Mouse (Mus musculus) erythroblast, embryonic 14.5 days (primary cell): ENCODE measurements around the gene Gnpat. TPM values are rescaled to one million over a fixed set of nuclear protein-coding genes. Genes with fewer than 3 reads are reported as not detected.

Source experiments
- H3K27me3 ChIP-seq: 2 replicates; pipeline ENCODE4 v1.6.1; 2012; ENCODE audit warnings: inconsistent platforms; ENCODE audit not compliant: control insufficient read depth
- H3K36me3 ChIP-seq: 2 replicates; pipeline ENCODE4 v1.6.1; 2012; ENCODE audit warnings: mild to moderate bottlenecking, inconsistent platforms; ENCODE audit not compliant: control insufficient read depth
- H3K4me1 ChIP-seq: 2 replicates; pipeline ENCODE4 v1.6.1; 2012; ENCODE audit warnings: inconsistent platforms; ENCODE audit not compliant: control insufficient read depth
- H3K4me3 ChIP-seq: replicated peaks from 2 replicates; pipeline ENCODE3; 2012; ENCODE audit warnings: moderate library complexity, mild to moderate bottlenecking, inconsistent platforms
- H3K9me3 ChIP-seq: 2 replicates; pipeline ENCODE4 v1.6.1; 2012; ENCODE audit warnings: low read length, inconsistent platforms, mixed read lengths; ENCODE audit not compliant: control insufficient read depth
- GATA1 ChIP-seq: IDR thresholded peaks from 2 replicates; pipeline ENCODE4 v1.6.1; 2012; ENCODE audit warnings: low read length, inconsistent platforms, mixed read lengths
- TAL1 ChIP-seq: IDR thresholded peaks from 3 replicates; pipeline ENCODE4 v1.6.1; 2012; ENCODE audit warnings: low read length, inconsistent platforms, mixed read lengths
- polyA plus RNA-seq: library from polyadenylated mRNA; stranded (reverse); fragments of >175 nt; gene quantifications from 2 replicates; pipeline ENCODE4 v1.2.3, GENCODE M21; 2012

The Gnpat gene
- polyA plus RNA-seq, 1 experiment, result 6.1 TPM

DNA sequence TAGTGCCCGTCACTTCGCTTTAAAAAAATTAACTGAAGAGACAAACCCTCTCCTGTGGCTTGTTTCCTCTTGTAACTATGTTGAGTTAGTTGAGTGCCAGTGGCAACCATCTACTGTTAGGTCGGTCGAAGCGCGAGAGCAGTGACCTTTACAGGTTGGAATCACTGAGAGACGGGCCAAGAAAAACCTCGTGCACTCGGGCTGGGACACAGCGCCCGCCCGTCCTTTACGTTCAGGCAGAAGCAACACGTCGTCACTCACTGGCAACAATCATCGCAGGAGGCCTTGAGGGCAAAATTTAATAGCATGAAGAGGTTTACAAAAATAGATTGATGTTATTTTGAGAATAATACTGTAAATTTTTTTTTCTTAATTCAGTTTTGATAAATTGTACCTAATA lies 47.1 kb downstream of the Gnpat start:
- H3K4me3 ChIP-seq, result no peak overlapping the region
- H3K36me3 ChIP-seq, result peaks cover 90% of the 10 kb centered on the region
- H3K4me1 ChIP-seq, result peaks cover 2% of the 10 kb centered on the region; the same call in 1 of the 2 replicates
- H3K27me3 ChIP-seq, result no peaks in the 10 kb centered on the region
- H3K9me3 ChIP-seq, result peaks cover 5% of the 10 kb centered on the region
- no peak for TF ChIP-seq GATA1
- TF ChIP-seq TAL1, result no peak

DNA sequence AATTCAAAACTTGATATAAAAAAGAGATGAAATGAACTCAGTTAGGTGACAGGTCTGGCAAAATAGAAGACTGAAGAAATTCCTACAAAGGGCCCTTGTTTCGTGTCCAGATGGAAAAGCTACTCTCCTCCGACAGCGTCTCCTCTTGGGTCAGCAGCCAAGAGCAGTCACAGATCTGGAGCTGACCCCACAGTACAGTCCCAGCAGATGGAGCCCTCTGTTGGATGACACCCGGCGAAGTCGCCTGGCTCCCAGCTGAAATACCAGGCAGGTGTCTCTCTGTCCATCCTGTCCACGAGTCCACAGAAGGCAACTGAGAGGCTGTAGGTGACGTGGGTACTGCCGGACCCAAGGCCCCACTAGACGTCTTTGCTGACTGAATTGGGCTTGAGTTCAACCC lies 47.5 kb downstream of the Gnpat start:
- Histone ChIP-seq H3K36me3 (peaks cover 90% of the 10 kb centered on the region), H3K27me3 (no peaks in the 10 kb centered on the region), H3K4me3 (no peak overlapping the region), H3K9me3 (peaks cover 5% of the 10 kb centered on the region), H3K4me1 (peaks cover 2% of the 10 kb centered on the region; the same call in 1 of the 2 replicates)
- TF ChIP-seq GATA1 (no peak), TAL1 (no peak)

DNA sequence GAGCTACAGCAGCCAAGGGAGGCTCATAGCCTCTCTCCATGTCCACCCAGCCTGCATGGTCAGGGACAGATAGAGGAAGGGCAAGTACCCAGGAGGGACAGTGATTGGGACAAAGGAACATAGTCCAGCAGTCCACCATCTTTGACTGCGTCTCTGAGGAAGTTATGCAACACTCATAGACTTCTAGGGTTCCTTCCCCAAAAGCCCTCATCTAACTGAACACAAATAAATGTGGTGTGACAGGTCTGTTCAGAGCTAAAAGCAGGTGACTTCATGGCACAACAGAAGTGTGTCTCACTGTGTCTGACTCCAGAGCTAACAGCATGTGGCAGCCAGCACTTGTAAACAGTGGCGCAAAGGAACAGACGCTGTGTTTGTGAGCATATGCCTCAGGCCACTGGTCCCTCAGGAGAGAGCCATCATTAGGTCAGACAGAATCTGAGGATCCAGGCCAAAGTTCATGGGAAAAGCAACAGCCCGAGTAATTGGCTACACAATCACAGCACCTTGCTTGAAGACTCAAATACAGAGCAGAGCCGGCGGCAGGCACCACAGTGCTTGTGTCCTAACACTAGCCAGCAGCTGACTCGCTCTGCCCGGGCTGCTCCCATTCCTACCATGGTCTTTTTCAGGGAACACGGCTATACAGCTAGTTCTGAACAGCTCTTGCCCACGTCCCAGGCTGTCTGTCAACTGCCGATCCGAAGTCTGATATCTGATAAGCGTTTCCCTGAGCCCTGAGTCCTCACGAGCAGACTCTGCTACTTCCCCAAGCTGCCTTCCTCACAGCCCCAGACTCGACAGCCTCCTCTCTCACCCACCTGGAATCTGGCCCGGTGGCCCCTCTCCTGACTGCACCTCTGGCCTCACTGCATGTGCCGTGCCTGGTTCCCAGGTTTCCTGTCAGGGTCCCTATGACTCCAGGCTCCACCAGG lies 49.4 kb downstream of the Gnpat start:
- Histone ChIP-seq H3K9me3 (peaks cover 5% of the 10 kb centered on the region), H3K27me3 (no peaks in the 10 kb centered on the region), H3K4me3 (no peak overlapping the region), H3K36me3 (peaks cover 72% of the 10 kb centered on the region), H3K4me1 (no peaks in the 10 kb centered on the region)
- TF ChIP-seq TAL1, result no peak
- no peak for TF ChIP-seq GATA1

DNA sequence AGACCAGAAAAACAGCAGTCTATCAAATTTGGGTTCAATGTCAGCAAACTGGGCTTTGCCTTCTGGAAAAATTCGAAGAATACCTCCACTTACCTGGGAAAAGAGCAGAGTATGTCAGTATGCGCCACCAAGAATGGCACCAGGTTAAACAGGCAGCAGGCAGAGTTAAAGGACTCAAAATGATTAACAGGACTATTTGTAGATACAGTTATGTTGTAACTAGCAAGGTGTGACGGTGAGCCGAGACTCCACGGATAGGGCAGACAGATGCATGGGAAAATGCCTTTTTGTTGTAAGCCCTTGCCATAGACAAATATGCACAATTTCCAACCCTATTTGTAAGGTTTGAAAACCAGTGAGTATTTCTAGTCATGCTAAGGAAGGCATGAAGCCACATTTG lies 51.2 kb downstream of the Gnpat start:
- H3K36me3 ChIP-seq, result peaks cover 53% of the 10 kb centered on the region
- H3K27me3 ChIP-seq, result no peaks in the 10 kb centered on the region
- peaks cover 5% of the 10 kb centered on the region for H3K9me3 ChIP-seq
- H3K4me1 ChIP-seq, result no peaks in the 10 kb centered on the region
- no peak overlapping the region for H3K4me3 ChIP-seq
- no peak for TF ChIP-seq GATA1
- no peak for TF ChIP-seq TAL1

DNA sequence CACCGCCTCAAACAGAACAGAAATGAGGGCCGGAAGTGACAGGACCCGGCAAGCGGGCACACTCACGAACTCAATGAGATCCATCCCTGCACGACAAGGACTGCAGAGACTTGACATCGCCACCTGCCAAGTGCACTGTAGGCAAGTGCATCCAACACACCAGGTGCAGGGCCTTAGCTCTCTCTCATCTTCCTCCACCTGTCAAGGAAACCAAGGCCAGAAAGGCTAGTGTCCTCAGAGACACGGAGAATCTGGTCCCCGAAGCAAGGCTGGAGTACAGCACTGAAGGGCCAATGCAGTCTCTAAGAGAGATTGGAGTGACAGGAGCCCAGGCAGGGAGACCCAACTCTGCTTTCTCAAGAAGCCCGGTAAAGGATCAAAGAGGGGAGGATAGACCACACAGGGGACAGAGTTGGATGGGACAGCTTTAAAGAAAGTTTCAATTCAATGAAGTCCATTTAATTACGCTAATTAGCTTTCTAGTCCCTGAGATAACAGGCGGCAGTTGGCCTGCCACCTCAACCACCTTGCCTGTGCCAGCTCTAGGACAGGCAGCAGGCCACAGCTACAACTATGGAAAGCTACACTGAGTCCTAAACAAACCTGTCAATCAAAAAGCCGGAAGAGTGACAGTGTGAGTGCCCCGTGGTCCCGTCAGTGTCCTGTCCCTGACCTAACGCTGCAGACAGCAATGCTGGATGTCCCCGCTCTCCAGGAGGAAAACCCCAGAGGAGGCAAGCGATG lies 55.1 kb downstream of the Gnpat start:
- TF ChIP-seq TAL1 (no peak), GATA1 (no peak)
- Histone ChIP-seq H3K4me3 (no peak overlapping the region), H3K4me1 (peaks cover 7% of the 10 kb centered on the region), H3K9me3 (no peaks in the 10 kb centered on the region; the same call in 1 of the 2 replicates), H3K27me3 (no peaks in the 10 kb centered on the region), H3K36me3 (peaks cover 19% of the 10 kb centered on the region)

DNA sequence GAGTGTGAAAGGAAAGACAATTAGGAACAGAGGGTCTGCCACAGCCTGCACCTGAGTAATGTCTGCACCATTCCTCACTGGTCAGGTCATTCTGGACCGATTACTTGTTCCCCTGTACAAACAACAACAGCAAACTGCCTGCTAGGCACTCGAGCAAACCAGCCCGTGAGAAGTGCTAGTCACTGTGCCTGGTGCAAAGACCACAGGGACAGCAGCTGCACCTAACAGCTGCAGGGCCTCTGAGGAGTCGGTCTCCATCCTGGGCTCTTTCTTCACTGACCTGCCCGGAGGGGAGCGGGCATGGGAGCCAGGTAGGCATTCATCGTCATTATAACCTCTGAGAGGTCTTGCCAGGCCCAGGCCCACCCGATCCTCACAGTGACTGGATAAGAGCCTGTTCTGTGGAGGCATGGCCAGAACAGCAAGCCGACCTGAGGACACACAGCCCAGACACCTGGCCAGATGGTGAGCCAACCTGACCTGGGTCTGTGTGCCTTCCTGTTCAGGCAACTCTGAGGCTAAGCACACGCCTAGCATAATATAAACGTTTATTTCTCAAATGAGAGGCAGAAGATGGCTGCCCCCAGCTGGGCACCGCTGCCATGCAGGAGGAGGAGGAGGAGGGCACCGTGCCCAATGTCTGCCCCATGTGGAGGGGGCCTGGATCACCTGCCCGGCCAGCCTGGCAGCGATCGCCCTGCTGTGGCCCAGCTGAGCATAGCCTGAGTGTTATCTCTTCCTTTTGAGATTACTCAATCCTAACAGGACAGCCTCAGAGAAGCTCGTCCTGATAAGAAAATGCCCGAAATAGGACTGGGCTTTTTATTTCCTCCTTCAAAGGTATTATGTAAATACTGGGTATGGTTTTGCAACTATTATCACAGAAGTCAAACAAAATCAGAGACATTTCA lies 58.8 kb downstream of the Gnpat start:
- Histone ChIP-seq H3K4me3 (no peak overlapping the region), H3K4me1 (peaks cover 22% of the 10 kb centered on the region), H3K27me3 (no peaks in the 10 kb centered on the region), H3K9me3 (no peaks in the 10 kb centered on the region), H3K36me3 (no peaks in the 10 kb centered on the region)
- no peak for TF ChIP-seq TAL1
- TF ChIP-seq GATA1, result no peak

DNA sequence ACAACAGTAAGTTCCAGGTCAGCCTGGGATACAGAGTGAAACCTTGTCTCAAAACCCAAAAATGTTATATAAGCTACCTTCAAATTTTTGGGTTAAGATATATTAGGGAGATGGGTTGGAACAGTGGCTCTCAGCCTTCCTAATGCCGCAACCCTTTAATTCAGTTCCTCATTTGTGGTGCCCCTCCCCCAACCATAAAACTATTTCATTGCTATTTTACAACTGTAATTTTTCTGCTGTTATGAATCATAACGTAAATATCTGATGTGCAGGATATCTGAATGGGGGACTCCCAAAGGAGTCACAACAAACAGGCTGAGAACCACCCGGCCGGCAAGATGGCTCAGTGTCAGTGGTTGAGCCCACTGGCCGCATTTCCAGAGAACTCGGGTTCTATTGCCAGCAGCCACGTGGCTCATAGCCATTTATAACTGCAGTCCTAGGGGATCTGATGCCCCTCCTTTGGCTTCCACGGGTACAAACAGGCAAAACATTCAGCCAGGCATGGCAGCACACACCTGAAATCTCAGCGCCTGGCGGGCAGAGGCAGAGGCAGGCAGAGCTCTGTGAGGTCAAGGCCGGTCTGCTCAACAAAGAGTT lies 59.8 kb downstream of the Gnpat start:
- H3K9me3 ChIP-seq, result no peaks in the 10 kb centered on the region
- H3K4me1 ChIP-seq, result peaks cover 24% of the 10 kb centered on the region
- H3K27me3 ChIP-seq, result no peaks in the 10 kb centered on the region
- no peak overlapping the region for H3K4me3 ChIP-seq
- no peaks in the 10 kb centered on the region for H3K36me3 ChIP-seq
- TF ChIP-seq GATA1, result no peak
- TF ChIP-seq TAL1, result no peak

DNA sequence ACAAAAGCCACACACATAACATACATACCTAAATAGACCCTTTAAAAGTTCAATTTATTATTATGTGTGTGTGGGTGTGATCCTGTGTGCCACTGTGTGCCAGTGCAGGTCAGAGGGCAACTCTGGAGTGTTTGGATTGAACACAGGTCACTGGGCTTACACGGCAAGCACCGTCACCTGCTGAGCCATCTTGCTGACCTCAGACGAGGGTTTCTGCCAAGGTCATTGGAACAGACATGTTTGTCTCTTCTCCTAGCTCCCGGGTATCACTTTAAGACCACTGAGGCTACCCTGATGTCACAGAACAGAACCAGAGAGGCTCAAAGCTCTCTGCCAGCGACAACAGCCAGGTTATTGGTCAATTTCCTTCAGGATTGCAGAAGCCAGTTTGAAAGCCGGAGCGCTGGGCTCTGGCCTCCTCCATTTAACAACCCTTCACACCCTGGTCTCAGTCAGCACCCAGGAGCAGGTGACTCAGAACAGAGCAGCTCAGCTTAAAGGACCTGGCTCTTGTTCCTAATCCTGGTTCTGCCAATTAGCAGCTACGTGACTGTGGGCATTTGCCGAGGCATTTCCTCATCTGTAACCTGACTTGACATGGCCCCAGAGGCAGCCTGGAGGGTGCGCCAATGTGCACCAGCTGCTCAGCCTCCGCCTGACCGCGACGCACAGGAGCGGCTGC lies 61.3 kb downstream of the Gnpat start:
- Histone ChIP-seq H3K4me1 (peaks cover 24% of the 10 kb centered on the region), H3K9me3 (no peaks in the 10 kb centered on the region), H3K36me3 (no peaks in the 10 kb centered on the region; the same call in 1 of the 2 replicates), H3K27me3 (no peaks in the 10 kb centered on the region), H3K4me3 (no peak overlapping the region)
- TF ChIP-seq GATA1, result no peak
- no peak for TF ChIP-seq TAL1
